Mouse (Mus musculus) retina, adult 2 months (tissue): ENCODE results near the gene Malsu1.

Experiments
- DNase-seq: peaks from one replicate; pipeline ENCODE4 v3.0.0-alpha.2; 2012; ENCODE audit warnings: low read depth, low spot score

The Malsu1 gene

GRCm38 (mm10) chr6:49073304-49074116 lies at the start of gene Malsu1:
Malsu1 (plus strand) TSS chr6:49073795.
- peak; percentile 89 for DNase-seq

DNA sequence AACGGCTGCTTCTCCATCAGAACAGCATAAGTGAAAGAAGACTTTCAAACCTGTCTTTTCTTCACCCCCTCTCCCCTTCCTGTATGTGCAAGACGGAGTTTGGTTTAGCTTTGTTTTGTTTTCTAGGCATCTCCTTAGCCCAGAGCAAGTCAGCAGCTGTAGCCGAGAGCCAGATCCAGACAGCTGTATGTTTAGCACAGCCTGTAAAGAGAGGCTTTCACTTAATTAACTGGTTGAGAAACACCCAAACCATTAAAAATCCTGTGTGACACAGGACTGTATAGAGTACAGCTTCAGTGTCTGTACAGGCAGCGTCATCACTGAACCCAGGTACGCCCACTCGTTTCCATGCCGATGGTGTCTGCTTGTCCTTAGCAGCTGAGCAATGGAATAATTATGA lies 48.3 kb upstream of the Malsu1 start:
- DNase-seq = no peak

GRCm38 (mm10) chr6:49026496-49026895 lies 47.1 kb upstream of the Malsu1 start:
- no peak for DNase-seq

- DNase-seq = no peak
Observed at GRCm38 (mm10) chr6:49028019-49028418, 45.6 kb upstream of the Malsu1 start.

DNA sequence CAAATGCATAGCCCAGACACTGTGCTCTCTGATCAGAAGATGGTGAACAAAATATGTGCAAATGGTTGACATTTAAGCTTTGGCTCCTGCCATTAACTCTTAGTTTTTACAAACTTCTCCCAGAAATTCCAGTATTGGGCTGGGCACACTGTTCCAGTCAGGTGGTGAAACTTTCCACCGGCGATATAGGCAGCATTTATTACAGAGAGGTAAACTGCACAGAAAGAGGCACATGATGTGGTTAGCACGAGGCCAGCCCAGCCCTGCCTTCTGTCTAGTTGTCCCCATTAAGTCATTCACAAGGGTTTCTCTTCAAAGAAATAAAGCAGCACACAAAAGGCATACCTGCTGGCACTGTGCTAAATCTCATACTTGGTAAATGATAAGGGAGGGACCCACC lies 44.9 kb upstream of the Malsu1 start:
- DNase-seq = no peak

DNA sequence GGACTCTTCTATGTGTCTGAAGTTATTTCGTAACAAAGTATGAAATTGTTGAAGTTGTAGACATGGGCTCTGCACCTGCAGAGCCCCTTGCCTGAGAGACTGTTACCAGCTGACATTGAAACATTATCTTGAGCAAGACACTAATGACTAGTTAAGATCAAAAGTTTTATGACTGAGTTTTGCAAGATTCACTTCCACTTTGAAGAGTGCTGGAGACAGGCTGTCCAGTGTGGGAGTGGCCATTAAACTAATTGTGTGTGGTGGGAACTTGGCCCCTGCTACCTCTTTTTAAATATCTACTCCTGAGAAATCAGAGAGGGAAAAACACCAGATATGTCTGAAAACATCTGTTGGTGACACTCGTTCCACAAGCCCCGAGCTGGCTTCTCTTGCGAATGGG lies 42.4 kb upstream of the Malsu1 start:
- DNase-seq = no peak

DNA sequence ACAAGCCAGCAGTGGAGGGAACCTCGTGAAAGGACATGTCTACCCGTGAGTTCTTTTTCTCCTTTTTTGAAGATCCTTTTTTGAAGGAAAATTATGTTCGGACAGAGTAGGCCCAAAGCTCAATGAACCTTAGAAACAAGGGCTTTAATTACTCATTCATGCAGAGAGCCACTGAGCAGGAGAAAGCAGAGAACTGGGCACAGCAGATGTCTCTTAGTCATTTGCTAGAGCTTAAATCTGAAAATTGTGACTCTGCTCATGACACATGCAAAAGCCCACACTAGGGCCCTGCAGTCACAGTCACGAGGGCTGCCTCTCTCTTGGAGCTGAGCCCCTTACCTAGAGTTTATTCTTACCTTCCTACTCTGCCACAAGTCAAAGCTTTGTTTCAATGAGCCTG lies 40.8 kb upstream of the Malsu1 start:
- DNase-seq = no peak

DNA sequence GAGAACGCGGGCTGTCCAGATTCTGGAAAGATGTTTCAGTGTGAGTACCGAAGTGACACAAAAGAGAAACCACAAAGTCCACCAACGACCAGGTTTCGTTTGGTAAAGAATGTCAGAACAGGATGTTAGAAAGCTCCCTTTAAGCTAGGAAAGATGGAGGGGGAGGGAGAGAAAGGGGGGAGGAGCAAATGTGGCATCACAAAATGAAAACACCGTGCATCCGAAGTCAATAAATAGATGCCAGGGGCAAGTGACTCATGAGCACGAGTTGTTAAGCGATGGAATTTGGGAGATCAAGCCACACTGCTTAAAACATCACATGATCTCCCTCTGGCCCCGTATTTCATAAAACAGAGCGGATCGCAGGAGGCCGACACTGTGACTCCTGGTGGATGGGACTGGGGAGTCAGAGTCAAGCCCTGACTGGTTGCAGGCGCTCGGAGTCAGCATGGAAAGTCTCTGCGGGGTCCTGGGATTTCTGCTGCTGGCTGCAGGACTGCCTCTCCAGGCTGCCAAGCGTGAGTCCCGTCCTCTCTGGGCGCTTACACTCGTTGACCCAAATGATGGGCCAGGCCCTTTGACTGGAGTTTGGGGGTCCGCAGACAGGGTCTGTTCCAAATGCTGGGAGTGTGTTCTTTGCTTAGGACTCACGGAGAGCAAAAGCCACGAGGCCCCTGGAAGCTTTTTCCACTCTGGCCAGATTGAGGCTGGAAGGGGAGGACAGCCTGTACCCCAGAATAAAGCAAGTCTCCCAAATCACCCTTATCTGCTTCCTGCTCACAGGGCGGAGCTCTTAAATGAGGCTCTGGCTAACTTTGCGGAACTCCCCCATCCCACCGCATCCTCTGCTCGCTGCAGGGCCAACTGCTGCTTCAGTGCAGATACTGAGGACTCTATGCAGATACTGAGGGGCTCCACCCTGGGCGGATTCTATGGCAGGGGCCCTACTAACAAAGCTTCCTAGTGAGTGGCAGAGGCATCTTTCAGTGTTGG lies 37.0 kb upstream of the Malsu1 start, which contains the start of gene Gpnmb:
Gpnmb (plus strand) TSS at position 272 of the 993 bp plus-strand sequence.
- no peak for DNase-seq

- no peak for DNase-seq
Observed at GRCm38 (mm10) chr6:49037268-49037662, 36.3 kb upstream of the Malsu1 start.

- DNase-seq = peak; percentile 23
Observed at GRCm38 (mm10) chr6:49039470-49040180, 34.0 kb upstream of the Malsu1 start.

GRCm38 (mm10) chr6:49046502-49046901 lies 27.1 kb upstream of the Malsu1 start:
- no peak for DNase-seq

DNA sequence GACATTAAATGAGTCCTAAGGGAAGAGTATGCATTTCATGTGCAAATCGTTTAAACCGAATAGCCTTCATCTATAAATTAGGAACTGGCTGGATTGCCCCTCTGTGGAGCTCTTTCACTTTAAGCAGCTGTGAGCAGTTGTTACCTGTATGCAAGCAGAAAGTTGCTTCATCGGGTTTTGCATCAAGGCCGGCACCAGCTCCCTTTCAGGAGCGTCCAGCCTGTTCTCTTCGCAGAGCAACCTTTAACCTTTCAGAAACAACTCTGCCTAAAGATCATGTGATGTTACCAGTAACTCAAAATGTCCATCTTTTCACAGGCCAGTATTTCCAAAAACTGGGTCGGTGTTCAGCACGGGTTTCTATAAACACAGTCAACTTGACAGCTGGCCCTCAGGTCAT lies 26.6 kb upstream of the Malsu1 start:
- no peak for DNase-seq

GRCm38 (mm10) chr6:49047848-49048247 lies 25.7 kb upstream of the Malsu1 start:
- DNase-seq = no peak

DNA sequence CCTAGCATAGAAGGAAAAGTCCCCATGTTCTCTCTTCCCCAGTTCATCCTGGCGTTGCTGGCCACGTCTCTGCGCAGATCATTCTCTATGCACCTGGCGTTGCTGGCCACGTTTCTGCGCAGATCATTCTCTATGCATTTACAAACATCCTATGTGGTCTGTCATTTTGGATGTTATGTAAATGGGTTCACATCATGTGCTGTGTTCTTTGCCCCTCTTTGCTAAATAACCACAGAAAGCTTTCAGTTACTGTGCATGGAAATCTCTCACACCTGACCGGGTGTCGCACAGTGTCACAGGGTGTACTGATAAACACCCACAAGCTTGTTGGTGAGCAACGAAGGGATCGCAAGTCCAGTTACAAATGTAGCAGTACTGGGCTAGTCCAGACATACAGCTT lies 25.2 kb upstream of the Malsu1 start:
- DNase-seq = no peak

DNA sequence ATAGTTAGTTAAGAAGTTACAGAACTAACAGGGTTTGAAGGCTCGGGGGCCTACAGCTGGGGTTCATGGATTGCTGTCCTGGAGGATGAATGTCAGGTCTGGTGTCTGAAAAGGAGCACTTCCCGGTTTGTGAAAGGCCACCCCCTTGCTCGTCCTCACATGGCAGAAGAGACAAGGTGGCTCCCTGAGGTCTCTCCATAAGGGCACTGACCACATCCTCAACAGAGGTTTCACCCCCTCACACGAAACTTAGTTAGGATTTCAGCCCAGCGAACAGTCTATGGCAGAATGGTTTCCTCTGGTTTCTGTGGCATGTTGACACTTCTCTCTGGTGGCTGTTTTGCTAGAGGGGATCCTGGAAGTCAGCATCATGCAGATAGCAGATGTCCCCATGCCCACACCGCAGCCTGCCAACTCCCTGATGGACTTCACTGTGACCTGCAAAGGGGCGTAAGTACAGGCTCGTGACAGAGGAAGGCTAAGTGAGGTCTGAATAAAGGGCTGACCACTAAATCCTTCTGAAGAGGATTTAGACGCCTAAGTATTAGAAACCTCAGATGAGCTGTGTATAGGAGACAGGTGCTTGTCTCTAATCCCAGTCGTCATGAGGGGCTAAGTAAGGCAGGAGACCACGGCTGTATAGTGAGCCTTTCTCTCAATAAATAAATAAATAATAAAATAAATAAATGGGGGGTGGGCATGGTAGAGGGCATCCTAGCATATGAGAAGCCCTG lies 22.8 kb upstream of the Malsu1 start:
- DNase-seq = no peak

- no peak for DNase-seq
Observed at GRCm38 (mm10) chr6:49052191-49052590, 21.4 kb upstream of the Malsu1 start.

DNA sequence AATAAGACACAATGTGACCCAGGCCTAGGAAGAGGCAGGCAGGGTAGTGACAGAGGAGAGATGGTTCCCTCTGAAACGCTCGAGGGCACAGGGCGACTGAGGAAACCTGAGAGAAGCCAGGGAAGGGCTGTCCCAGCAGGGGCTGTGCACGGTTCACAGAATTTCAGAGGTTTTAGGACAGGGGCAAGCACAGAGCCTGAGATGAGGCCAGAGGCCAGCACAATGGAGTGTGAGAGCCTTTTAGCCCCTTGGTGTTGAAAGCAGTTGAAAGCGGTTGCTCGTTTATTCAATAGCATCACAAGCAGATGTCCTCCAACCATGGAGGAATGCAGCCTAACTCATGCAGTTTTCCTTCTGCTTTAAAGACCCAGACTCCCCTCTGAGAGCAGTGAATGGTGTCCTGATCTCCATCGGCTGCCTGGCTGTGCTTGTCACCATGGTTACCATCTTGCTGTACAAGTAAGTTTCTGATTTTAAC lies 18.3 kb upstream of the Malsu1 start:
- DNase-seq = no peak

- no peak for DNase-seq
Observed at GRCm38 (mm10) chr6:49056009-49056408, 17.6 kb upstream of the Malsu1 start.

DNA sequence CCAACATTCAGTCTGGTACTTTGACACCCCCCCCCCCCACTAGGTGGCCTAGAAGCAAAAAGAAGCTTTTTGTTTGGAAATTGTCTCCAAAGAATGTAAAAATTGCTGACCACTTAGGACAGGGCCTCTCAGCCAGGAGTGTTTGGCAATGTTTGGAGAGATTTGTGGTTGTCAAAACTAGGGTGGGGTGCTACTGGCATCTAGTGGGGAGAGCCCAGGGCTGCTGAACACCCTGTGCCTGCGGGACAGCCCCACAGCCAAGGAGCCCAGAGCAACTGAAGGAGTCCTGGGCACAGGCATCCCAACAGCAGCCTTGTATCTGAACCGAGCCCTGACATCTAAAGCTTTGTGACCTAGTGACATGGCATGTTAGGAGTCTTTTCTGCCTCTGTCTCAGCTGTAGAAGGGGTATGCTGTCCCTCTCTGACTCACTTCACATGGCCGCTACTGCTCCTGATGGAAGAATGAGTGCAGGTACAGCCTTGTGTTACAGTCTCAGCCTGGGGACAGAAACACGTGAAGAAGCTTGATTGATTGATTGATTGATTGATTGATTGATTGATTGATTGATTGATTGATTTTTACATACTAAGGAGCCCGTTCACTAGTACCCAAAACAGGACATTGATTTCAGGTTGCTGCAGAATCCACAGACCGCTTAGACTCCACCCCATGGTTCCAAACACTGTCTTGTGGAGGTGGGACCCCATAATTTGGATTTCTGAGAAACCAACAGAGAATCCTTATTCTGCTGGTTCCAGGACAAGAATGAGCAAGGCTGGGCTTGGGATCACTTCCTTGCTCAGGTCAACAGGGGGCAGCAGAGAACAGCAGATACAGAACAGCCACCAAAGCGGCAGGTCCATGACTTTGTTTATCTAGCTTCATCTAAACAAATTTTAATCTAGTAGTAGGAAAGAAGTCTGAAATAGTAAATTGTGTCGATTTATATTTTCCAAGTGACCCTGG lies 16.3 kb upstream of the Malsu1 start:
- peak; percentile 34 for DNase-seq

- no peak for DNase-seq
Observed at GRCm38 (mm10) chr6:49068361-49068760, 5.2 kb upstream of the Malsu1 start.
